Mouse (Mus musculus): Measurements from ENCODE around the gene Rplp2.

DNA sequence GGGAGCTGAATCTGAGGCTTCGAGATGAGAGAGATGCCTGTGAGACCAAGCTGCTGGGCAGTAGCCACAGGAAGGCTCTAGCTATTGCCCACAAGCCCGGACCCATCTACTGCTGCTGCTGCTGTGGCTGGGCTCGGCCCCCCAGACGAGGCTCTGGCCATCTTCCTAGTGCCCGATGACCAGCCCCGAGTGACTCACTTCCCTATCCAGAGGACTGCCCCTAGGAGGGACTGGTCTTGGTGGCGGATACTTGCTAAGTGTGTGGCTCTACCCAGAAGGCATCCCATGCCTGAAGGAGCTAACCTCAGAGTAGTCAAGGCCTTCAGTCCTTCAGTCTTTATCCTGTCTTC lies 18.9 kb downstream of the Rplp2 start:
- TF ChIP-seq GATA1 (IDR thresholded peaks at IDR 0.05; ENCODE audit: low read length) (no peak), TAL1 (IDR thresholded peaks at IDR 0.05; ENCODE audit: low read length) (no peak)
